Mouse (Mus musculus) Muller cell, postnatal 12 days (primary cell): ENCODE measurements at regions not wholly inside any gene's neighbourhood (a gene's known extent, or its start where the extent isn't known, plus 50 kb on each side); places are given as distances from the start of the nearest gene placed in this dataset.

Source experiments
- DNase-seq: peaks from one replicate; pipeline ENCODE4 v3.0.0-alpha.2; 2015; ENCODE audit errors: inconsistent ontology term

DNA sequence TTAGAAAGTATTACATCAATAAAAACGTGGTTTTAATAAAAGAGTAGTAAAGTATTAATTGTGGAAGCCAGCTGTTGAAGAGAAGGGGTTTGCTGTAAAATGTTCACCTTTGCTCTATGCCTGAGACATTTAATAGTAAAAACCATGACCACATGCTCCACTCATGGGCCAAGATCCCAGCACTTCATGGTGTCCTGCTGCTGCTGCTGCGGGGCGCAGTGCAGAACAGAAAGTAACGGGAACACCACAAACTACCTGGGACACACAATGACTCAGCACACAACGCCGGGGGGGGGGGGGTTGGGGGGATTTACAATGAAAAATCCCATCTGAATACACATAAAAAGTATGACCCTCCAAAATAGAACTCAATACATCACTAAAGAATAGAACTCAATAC is 124.8 kb upstream of the Klf14 start:
- DNase-seq: no peak

DNA sequence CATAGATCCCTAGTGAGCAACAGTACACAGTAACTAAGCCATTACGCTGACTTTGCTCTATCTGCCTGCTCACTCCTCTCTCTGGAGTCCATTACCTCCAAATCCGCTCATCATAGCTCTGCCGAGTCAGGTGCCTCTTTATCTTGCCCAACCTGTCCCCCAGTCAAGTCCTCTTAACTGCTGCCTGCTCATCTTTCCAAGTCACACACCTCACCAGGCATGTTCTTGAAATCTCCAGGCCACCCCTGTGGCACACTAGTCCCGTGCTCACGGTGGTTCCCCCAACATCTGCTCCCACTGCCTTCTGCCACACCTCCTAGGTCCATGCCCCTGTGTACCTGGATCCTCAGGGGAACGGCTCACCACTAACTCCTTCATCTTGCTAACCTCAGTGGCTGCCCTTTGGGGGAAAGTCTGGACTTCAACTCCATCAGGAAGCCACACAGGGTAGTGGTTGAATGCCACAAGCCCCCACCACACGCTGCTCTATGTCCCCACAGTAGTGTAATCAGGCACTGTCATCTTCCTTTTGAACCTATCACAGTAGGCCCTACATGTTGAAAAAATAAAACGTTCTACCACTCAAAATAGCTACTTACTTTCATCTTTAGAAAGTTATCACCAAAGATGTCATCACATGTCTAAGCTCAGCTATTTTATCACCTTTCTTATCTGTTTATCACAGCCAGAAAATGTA is 126.3 kb upstream of the Klf14 start:
- DNase-seq: no peak

DNA sequence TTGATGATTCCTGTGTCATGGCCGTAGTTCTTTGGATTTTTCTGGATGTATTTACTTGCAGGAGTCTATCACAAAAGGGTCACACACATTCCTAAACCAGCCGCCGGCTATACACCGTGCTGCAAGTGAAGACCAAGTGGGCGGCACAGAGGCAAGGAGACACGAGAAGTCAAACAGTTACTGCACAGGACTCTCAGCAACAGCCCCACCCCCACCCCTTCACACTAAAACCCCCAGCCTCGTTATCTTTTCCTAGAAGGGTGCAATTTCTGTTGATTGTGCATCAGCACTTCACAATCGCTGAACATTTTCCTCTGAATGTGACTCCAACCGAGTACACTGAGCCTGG is 126.9 kb upstream of the Klf14 start:
- no peak for DNase-seq

DNA sequence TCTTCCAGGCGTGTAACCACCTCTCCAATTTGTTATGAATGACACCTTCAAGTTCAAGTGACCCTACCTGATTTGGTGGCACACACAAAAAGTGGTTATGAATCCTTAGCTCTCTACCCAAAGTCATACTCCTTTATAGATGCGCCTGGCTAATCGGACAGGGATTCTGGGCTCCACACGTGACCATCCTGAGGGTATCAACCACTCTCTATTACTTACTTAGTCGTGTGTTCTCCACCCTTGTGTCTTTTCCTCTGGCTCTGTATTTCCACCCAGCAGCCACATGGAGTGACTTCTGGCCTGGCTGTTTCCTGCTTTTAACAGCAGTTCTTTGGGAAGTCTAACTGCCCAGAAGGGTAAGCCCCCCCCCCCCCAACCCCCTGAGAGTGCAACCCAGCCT is 127.4 kb upstream of the Klf14 start:
- DNase-seq: no peak

DNA sequence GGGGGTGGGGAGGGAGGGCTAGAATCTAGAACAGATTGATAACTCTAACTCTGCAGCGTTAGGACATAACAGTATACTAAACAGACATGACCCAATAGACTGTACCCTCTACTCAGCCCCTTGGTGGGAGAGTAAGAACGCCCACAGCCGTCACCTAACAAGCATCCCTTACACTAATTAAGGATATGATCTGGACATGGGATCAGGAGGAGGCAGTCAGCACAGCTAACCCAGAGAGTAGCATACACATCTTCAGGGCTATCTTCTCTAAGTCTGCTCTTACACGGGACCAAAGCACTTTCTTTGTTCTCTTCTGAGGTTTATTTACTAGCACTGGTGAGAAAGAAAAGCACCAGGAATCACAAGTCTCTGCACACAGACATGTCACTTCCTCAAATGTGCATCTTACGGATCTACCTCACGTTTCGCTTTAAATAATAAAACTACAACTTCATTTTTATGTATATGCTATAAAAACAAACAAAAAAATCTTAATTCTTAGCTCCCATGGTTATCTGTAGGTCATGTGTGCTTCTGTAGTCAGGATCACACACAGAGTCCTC is 128.0 kb upstream of the Klf14 start:
- DNase-seq: no peak

DNA sequence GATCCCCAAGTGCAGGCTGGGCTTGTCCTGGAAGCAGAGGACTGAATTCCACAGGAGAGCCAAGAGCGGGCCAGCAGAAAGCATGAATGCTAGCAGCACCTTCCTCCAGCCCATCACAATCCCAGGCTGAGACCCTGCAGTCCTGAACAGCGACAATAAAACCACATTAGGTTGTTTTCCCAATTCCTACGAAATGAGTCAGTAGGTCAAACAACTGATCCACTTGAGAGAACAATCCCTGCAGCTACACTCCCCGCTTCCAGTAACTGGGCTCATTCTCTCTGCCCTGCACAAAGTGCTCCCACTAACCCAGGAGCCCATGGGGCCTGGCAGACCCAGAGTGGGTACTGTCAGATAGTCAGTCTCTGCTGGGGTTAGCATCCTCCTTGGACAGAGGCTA is 128.6 kb upstream of the Klf14 start:
- DNase-seq: peak; percentile 88

DNA sequence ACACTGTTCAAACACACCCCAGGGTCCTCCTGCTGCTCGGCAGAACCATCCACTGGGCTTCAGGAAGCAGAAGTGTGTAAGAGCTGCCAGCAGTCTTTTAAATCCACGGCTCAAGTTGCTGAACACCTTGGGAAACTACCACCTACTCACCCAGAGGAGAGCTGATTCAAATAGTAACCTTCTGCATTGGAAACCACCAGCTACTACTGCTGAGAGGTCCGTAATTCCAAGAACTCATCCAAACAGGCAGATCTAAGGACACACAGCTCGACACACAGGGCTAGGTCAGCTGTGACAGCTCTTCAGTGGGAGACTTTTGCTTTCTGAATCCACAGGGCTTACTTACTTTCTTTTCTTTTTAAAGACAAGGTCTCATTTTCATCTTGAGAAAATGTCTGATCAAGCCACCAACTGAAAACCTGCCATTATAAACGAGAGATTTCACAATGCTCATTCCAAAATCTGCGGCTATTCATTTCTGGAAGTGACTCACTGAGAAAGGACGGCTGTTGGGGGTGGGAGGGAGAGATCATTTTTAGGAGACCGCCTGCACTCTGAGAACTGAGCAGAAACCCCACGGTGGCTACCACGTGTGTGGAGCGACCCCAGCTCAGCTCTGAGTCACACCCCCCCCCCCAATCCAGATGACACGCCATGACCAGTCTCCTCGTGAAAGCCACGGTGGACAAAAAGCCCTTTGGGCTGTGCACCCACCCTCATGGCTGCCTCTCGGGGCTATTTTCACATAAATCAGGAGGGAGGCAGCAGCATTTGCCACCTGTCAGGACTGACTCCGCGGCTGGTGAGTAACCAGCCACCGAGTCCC is 129.5 kb upstream of the Klf14 start:
- peak; percentile 97 for DNase-seq

DNA sequence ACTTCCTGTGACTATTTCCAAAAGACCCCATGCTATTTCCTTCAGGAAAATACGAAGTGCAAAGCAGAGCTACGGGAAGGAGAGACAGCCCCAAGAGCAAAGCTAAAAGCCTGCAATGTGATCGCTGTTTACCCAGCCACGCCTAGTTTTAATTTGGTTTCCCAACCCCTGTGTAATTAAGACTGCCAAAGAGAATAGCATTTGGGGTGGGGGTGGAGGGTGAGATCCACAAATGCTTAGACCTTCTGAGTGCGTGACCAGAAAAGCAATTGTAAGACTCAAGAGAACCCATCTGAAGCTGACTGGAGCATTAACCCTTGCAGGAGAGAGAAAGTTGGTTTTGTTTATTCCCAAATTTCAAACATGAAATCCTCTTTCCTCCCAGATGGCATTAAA is 130.1 kb upstream of the Klf14 start:
- DNase-seq: peak; percentile 84

DNA sequence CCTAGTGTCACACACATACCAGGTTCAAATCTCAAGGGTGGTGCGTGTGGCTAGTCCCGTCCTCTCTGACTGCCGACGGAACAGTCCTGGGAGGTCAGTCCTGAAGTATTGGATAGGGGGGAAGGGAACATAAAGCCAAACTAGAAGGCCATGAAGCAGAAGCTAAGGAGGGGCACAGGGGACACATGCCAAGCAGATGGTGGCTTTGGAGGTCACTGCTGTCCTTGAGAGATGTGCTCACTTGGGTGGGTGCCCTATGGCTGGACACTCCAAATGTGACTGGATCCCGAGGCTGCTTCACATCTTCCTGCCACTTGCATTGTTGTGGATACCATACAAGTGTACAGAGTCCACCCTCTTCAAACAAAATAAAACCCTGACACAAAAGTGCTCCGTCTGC is 131.4 kb upstream of the Klf14 start:
- DNase-seq: no peak

DNA sequence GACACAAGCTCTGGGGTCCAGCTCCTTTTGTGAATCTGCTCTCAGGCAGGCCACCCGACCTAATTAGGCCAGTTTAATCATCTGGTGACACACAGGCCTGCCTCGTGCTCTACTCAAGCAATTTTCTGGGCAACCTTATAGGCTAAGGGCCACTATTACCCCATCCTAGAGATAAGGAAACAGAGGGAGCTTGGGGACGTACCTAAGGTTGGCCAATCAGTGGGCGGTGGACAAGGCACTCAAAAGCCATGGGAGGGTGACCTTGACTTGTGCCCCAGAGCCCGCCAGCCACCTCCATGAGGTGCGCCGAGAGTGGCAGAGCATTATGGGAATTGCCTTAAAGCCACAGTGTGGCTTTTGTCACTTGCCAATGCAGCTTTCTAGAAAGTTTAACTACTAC is 131.9 kb upstream of the Klf14 start:
- no peak for DNase-seq

DNA sequence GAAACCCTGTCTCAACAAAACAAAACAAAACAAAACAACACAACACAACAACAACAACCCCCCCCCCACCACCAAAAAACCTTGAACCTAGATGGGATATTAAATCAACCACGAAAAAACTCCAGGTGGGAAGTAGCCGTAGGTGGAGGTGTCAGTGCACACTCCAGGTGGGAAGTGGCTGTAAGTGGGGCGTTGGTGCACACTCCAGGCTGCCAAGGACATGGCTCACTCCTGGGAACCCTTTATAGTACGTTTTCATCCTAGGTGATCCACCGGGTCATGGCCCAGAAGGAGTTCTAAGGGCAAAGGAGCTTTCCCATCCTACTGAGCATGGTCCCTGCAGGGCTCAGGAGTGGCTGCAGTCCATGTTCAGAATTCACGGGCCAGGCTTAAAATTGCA is 133.4 kb upstream of the Klf14 start:
- no peak for DNase-seq

DNA sequence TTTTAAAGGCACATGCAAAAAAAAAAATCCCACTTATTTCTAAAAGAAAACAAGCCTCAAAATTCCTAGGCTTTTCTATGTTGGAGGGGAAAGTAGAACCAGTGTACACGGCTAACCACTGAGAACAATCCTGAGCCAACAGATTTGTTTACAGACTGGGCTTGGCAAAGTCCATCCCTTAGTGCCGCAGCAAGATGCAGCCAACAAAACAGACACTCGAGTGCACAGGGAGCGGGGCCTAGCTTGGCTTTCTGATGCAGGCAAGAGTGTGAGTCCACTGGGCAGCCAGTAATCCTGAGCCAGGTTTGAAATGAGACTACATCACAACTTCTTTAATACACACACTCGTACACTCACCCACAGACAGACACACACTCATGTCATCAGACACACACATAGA is 133.9 kb upstream of the Klf14 start:
- peak; percentile 58 for DNase-seq

DNA sequence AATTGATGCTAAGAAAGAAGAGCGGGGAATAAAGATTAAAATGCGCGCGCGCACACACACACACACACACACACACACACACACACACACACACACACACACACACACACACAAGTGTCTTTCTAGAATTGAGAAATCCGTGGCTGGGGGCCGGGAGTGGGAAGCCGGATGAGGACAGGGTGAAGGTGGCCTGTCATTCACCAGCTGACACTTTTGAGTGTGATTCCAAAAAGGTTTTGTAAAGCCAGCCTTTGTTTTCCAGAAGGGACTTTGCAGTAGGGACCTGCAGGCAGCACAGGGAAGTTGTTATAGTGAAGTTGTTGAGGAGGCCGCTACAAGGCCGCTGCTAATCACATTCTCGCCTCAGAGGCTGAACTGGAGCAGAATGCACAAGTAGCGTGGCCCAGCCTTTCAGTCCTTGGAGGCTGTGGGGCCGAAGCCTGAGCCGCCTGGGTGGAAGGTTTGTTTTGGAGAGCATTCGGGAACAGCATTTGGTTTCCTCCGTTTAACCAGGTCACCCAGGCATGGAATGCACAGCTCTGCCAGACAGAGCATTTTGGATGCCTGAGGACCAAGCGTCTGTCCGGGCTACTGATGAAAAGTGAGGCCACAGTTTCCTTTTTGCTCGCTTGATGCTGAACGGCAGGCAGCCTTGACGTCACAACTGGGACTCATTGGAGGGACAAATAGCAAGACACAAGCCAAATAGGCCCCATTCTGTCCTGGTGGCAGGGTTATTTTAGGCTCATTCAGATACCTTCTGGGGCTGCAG is 137.3 kb upstream of the Klf14 start:
- peak; percentile 93 for DNase-seq

DNA sequence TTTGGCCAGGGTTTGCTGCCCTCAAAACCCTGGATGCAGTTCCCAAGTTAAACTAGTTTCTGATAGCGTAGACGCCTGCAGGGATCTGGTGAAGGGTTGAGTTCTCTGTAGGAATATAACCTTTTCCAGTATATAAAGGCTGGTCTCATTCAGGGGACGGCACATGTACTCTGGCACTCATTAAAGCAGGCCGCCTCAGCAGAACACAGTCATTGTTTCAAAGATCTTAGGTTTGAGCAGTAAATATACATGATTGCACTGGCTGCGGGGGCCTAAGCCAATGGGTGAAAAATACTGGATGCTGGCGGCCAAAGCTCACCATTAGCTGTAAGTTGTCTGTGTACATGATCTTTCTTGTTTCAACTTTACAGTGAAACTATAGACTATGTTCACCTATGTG is 137.9 kb upstream of the Klf14 start:
- DNase-seq: no peak

DNA sequence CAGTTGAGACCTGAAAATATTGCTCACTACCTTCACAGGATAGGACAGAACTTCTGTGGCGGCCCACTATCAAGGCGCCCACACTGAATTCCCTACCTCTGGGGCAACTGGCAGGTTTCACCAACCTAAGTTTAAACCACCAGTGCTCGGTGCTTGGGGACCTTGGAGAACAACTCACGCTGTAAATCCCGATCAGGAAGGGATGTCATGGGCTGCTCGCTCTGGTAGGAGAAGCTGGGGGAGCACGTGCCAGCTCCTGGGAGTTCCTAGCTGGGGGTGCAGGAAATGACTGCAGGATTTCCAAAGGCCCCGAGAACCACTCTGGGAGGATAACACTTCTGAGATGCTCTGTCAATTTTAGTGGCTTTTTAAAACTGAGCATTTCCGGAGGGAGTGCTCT is 138.4 kb upstream of the Klf14 start:
- no peak for DNase-seq

DNA sequence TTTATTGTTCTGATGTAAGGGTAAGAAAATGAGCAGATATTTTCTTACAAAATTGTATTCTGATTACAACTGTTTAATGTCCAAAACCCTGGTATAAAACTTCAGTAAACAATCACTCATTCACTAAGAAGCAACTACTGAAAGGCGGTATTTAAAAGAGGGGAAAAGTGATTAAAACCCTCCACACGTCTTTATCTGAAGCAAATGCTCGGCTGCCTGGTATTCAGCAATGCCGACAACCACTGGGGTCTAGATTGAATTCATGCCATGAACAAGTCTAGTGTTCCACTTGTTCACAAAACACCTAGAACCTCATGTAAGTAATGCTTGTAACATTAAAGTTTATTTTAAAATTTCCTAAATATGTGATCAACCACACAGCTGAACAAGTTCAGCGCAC is 139.2 kb upstream of the Klf14 start:
- DNase-seq: no peak

DNA sequence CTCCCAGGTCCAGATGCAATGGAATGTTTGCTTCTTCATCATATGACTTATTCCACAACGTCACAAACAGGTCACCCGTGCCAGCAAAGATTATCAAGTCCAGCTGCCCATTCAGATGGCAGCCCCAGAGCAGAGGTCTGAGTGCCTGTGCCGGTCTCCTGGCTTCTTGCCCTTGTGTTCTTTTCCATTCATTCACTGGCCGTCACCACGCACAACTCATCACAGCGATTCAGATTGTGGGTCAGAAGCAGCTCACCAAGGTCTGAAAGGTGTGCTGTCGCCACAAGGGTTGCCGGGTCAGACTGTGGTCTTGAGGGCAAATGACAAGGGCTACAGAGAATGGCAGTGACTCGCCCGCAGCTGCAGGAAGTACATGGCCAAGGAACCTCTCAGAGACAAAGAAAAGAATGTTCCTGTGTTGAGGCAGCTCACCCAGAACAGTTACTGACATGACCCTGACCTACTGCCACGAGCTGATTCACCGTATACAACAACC is 141.3 kb upstream of the Klf14 start:
- peak; percentile 99 for DNase-seq

DNA sequence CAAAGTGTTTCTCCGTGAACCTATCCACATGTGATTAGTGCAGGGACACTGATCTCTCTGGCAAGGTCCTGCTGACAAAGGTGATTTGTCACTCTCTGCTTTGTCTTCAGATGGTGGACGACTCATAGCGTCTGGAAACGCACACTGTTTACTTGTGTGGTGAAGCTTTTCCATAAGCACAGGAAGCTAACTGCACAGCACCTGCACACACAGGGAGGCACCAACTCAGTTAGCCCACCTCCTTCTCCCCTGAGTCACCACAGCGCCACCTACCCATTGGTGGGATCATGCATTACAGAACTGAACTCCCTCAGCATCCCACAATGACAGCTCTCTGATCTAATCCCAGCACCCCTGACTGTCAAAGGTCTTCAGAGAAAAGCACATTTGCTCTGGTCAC is 141.9 kb upstream of the Klf14 start:
- no peak for DNase-seq

DNA sequence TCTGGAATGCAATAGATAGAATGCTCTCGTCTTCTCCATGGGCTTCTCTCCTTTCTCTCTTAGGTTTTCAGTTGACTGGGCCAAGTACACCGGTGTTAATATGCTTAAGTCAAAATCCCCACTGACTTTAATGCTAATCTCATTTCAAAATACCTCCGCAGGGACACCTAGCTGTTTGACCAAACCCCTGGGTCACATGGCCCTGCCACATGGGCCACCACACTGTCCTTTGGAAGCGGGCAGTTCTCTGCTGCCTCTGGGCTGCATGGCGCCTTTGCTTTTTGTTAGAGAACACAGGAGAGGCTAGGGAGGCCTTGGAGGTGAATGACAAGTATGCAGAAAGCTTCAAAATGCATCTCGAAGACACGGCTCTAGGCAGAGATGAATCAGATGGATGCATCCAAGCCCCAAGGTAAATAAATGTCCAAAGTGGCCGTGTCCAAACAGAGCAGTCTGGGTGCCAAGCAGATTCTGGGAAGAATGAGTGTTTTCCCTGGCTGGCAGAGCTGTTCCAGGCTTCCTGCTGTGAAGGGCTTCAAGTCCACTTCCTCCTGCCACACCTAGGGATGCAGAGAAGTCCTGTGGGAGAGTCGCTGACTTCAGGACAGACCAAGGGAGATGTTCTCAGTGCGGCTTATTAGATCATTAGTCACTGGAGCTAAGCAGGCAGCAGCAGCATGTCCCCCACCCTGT is 147.4 kb upstream of the Klf14 start:
- DNase-seq: no peak

DNA sequence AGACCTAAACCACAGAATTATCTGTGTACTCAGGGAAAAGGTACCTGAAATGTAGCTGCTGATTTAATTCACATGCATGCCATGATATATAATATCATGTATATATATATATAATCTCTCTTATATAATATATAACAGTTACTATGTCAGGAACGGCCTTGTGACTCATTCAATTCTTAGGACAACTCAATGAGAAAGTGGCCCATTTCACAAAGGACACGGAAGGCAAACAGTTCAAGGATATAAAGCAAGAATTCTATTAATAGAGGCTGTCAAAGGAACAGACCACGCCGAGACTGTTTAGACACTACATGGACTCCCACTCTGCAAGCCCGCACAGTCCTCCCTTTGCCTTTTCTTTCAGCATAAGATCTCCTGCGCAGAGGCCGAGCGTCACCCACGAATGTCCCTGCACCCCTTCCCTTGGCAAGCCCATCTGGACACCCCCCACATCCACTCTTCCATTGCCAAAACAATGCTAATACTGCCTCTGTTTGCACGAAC is 148.0 kb upstream of the Klf14 start:
- no peak for DNase-seq

DNA sequence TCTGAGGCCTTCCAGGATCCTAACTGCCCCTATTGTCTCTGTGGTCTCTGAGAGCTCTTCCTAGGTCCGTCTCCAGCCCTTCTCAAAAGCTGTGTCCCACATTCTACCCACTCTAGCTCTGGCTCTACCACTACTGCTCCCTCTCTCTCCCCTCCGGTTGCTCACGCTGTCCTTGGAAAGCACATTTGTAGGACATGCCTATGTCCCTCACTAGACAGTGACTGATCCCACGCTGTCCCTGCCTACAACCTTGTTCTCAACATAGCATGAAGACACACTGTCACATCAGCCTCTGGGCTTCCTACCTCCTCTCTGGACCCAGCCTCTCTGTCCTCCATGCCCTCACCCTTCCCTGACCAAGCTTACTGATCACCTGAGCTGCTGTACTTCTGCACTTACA is 148.5 kb upstream of the Klf14 start:
- DNase-seq: no peak
